Mouse (Mus musculus) forebrain, embryonic 13.5 days (tissue): ENCODE results near the gene Sorbs2. TPM values are rescaled to one million over a fixed set of nuclear protein-coding genes. Genes with fewer than 3 reads are reported as not detected.

Experiments used
- ATAC-seq: fragments of 200-750 bp; cut with Nextera tagmentation; 2 replicates; pipeline ENCODE4 v1.8.0; 2017
- H3K27ac ChIP-seq: fragments of 300-500 bp; sonication (generic); 2 replicates; pipeline ENCODE4 v1.5.1; 2015; ENCODE audit warnings: inconsistent platforms, mild to moderate bottlenecking, moderate library complexity
- H3K27me3 ChIP-seq: fragments of 300-500 bp; sonication (generic); 2 replicates; pipeline ENCODE4 v1.6.1; 2015; ENCODE audit warnings: mild to moderate bottlenecking, inconsistent platforms
- H3K36me3 ChIP-seq: fragments of 300-500 bp; sonication (generic); 2 replicates; pipeline ENCODE4 v1.6.1; 2015; ENCODE audit warnings: mild to moderate bottlenecking, inconsistent platforms; ENCODE audit not compliant: poor library complexity, severe bottlenecking
- H3K4me1 ChIP-seq: fragments of 300-500 bp; sonication (generic); 2 replicates; pipeline ENCODE4 v1.6.1; 2015; ENCODE audit warnings: inconsistent platforms
- H3K4me2 ChIP-seq: fragments of 300-500 bp; sonication (generic); 2 replicates; pipeline ENCODE4 v1.6.1; 2015; ENCODE audit warnings: inconsistent platforms, mild to moderate bottlenecking, moderate library complexity
- H3K4me3 ChIP-seq: fragments of 300-500 bp; sonication (generic); 2 replicates; pipeline ENCODE4 v1.5.1; 2015; ENCODE audit warnings: mild to moderate bottlenecking, inconsistent platforms
- H3K9ac ChIP-seq: fragments of 300-500 bp; sonication (generic); 2 replicates; pipeline ENCODE4 v1.6.1; 2015; ENCODE audit warnings: mild to moderate bottlenecking, inconsistent platforms
- H3K9me3 ChIP-seq: fragments of 300-500 bp; sonication (generic); replicated peaks from 2 replicates; pipeline ENCODE4 v1.6.1; 2016; ENCODE audit warnings: inconsistent platforms
- WGBS: fragments of 180-500 bp; shearing (Covaris S2); methylation state at CpG from one replicate; pipeline ENCODE4 v1.1.7; 2015; 5-methylcytosine and 5-hydroxymethylcytosine counted together
- polyA plus RNA-seq: library from polyadenylated mRNA; unstranded; fragments of >200 nt; fragmentation: Nextera tagmentation; extraction: Ambion mirVana; gene quantifications from 2 replicates; pipeline ENCODE4 v1.2.1, GENCODE M21; 2015

The Sorbs2 gene
- polyA plus RNA-seq, 1 experiment from 2014 or later = 107 TPM

GRCm38 (mm10) chr8:45703700-45704101 is 196.1 kb downstream of the Sorbs2 start:
- Histone ChIP-seq H3K36me3 (no peaks in the 10 kb centered on the region), H3K4me2 (no peak overlapping the region), H3K9me3 (no peaks in the 10 kb centered on the region), H3K4me3 (no peak overlapping the region), H3K9ac (no peak overlapping the region), H3K27ac (no peak overlapping the region), H3K27me3 (no peaks in the 10 kb centered on the region), H3K4me1 (peaks cover 5% of the 10 kb centered on the region; the same call in 1 of the 2 replicates)
- peak; percentile 57; the same call in 1 of the 2 replicates for ATAC-seq
- WGBS = 64% methylated on average over 4 of the region's 4 CpGs

- Histone ChIP-seq H3K4me3 (no peak overlapping the region), H3K4me2 (no peak overlapping the region), H3K9me3 (no peaks in the 10 kb centered on the region), H3K9ac (no peak overlapping the region), H3K27me3 (no peaks in the 10 kb centered on the region), H3K27ac (no peak overlapping the region), H3K4me1 (peaks cover 9% of the 10 kb centered on the region), H3K36me3 (no peaks in the 10 kb centered on the region)
- ATAC-seq = no peak
- WGBS = 86% methylated on average over 4 of the region's 4 CpGs
Observed at GRCm38 (mm10) chr8:45709098-45709497, 201.5 kb downstream of the Sorbs2 start.

- Histone ChIP-seq H3K4me3 (no peak overlapping the region), H3K4me2 (no peak overlapping the region), H3K36me3 (no peaks in the 10 kb centered on the region), H3K9ac (no peak overlapping the region), H3K9me3 (no peaks in the 10 kb centered on the region), H3K4me1 (peaks cover 16% of the 10 kb centered on the region), H3K27ac (no peak overlapping the region), H3K27me3 (no peaks in the 10 kb centered on the region)
- WGBS = 63% methylated on average over 4 of the region's 4 CpGs
- ATAC-seq = no peak
Observed at GRCm38 (mm10) chr8:45709734-45710133, 202.1 kb downstream of the Sorbs2 start.

- no peaks in the 10 kb centered on the region for H3K36me3 ChIP-seq
- no peaks in the 10 kb centered on the region for H3K9me3 ChIP-seq
- no peak for ATAC-seq
Observed at GRCm38 (mm10) chr8:45712610-45713009, 205.0 kb downstream of the Sorbs2 start.

DNA sequence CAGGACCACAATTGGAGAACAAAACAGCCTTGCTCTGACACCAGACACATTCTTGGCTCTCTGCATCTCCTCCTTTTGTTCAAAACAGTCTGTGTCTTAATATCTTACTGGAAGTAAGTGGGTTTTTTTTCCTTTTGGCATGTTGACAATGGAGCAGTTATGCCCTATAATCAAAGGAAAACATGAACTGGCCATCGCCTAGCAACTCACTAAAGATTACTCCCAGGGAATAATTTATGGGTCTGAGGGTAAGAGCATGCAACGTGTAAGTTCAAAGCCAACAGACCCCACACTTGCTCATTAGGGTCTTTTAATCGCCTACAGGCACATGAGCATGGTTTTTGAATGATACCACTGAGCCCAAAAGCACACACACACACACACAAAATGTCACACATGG is 207.2 kb downstream of the Sorbs2 start:
- Histone ChIP-seq H3K27me3 (no peaks in the 10 kb centered on the region), H3K36me3 (no peaks in the 10 kb centered on the region), H3K9ac (no peak overlapping the region), H3K9me3 (no peaks in the 10 kb centered on the region), H3K4me3 (no peak overlapping the region), H3K27ac (peak overlapping the region; percentile 89), H3K4me1 (peaks cover 32% of the 10 kb centered on the region), H3K4me2 (no peak overlapping the region)
- peak; percentile 57 for ATAC-seq
- whole genome bisulfite sequencing = 19% methylated on average over 3 of the region's 3 CpGs

More at GRCm38 (mm10) chr8:45712610-45713009, 205.0 kb downstream of the Sorbs2 start:
- Histone ChIP-seq H3K4me1 (peaks cover 32% of the 10 kb centered on the region), H3K27ac (peak overlapping the region; percentile 73), H3K4me2 (no peak overlapping the region), H3K4me3 (no peak overlapping the region), H3K9ac (no peak overlapping the region), H3K27me3 (no peaks in the 10 kb centered on the region)
- WGBS = 67% methylated on average over 6 of the region's 6 CpGs

- H3K9ac ChIP-seq = no peak overlapping the region
- no peak overlapping the region for H3K4me3 ChIP-seq
- peak; percentile 93 for ATAC-seq
- H3K4me2 ChIP-seq = 0 out of 2 replicates have a peak overlapping the region, but pooled peaks have one; percentile 0
- 41% methylated on average over 13 of the region's 13 CpGs for WGBS
- H3K4me1 ChIP-seq = peaks cover 32% of the 10 kb centered on the region
- H3K36me3 ChIP-seq = no peaks in the 10 kb centered on the region
- no peaks in the 10 kb centered on the region for H3K9me3 ChIP-seq
- peak overlapping the region; percentile 89 for H3K27ac ChIP-seq
- H3K27me3 ChIP-seq = no peaks in the 10 kb centered on the region
Observed at GRCm38 (mm10) chr8:45715330-45716027, 207.9 kb downstream of the Sorbs2 start.

DNA sequence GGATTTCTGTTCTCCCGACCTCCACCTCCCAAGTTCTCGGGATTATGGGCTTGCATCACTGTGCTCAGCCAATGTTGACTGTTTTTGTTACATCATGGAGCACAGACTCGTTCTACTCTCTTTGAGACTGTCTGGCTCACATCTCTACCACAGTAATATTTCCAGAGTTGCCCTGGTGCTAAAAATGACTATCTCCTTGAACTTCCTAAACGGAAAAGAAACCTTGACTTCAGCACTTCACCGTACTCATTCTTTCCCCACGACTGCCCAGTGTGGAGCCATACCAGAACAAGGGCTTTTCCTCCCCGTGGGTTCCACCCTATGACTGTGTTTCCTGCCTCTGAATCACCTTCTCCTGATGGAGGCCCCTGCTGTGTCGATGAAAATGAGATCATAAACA is 212.2 kb downstream of the Sorbs2 start:
- no peaks in the 10 kb centered on the region for H3K36me3 ChIP-seq
- no peak overlapping the region for H3K27ac ChIP-seq
- H3K4me2 ChIP-seq = no peak overlapping the region
- ATAC-seq = no peak
- no peak overlapping the region for H3K4me3 ChIP-seq
- H3K4me1 ChIP-seq = peaks cover 15% of the 10 kb centered on the region
- no peaks in the 10 kb centered on the region for H3K27me3 ChIP-seq
- WGBS = 78% methylated on average over 8 of the region's 8 CpGs
- no peaks in the 10 kb centered on the region for H3K9me3 ChIP-seq
- no peak overlapping the region for H3K9ac ChIP-seq

GRCm38 (mm10) chr8:45724204-45724603 is 216.6 kb downstream of the Sorbs2 start:
- 87% methylated on average over 3 of the region's 3 CpGs for WGBS
- no peaks in the 10 kb centered on the region for H3K27me3 ChIP-seq

GRCm38 (mm10) chr8:45725321-45725720 is 217.7 kb downstream of the Sorbs2 start:
- Histone ChIP-seq H3K4me1 (no peaks in the 10 kb centered on the region; the same call in 1 of the 2 replicates), H3K27ac (no peak overlapping the region), H3K4me2 (no peak overlapping the region), H3K9ac (no peak overlapping the region), H3K27me3 (no peaks in the 10 kb centered on the region), H3K9me3 (no peaks in the 10 kb centered on the region), H3K36me3 (no peaks in the 10 kb centered on the region), H3K4me3 (no peak overlapping the region)
- WGBS = 85% methylated on average over 5 of the region's 5 CpGs
- ATAC-seq = no peak

More at GRCm38 (mm10) chr8:45724204-45724603, 216.6 kb downstream of the Sorbs2 start:
- Histone ChIP-seq H3K9me3 (no peaks in the 10 kb centered on the region), H3K9ac (no peak overlapping the region), H3K36me3 (no peaks in the 10 kb centered on the region), H3K4me3 (no peak overlapping the region), H3K4me1 (no peaks in the 10 kb centered on the region; the same call in 1 of the 2 replicates), H3K27ac (no peak overlapping the region), H3K4me2 (no peak overlapping the region)
- ATAC-seq = no peak

DNA sequence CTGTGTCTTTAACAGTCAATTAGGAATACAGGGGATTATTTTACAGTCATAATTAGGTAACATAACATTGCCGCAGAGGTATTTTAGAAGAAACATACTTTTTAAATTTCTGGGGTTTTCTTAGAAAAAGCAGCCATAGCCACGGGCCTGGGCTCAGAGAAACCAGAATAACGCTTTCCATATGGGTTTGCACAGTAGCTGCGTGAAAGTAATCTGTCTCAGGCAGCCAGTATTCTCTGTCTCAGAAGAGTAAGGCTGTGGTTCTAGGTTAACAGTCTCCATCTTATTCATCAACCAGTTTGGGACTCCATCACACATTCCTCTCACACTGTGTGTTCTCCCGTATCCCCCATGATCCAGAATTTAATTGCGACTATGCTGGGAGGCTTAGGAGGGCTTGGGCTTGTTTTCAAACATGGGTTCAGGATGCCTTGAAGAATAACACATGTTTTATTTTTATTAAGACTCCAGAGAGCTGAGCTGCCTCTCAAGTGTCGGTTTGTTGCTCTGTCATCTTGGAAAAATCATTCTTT is 222.3 kb downstream of the Sorbs2 start:
- no peak for ATAC-seq
- Histone ChIP-seq H3K27me3 (no peaks in the 10 kb centered on the region), H3K4me3 (no peak overlapping the region), H3K27ac (no peak overlapping the region), H3K36me3 (no peaks in the 10 kb centered on the region), H3K9me3 (no peaks in the 10 kb centered on the region), H3K9ac (no peak overlapping the region), H3K4me2 (no peak overlapping the region), H3K4me1 (peaks cover 8% of the 10 kb centered on the region)
- WGBS = 84% methylated on average over 7 of the region's 7 CpGs

- no peaks in the 10 kb centered on the region for H3K36me3 ChIP-seq
- ATAC-seq = no peak
- no peak overlapping the region for H3K4me3 ChIP-seq
- peaks cover 8% of the 10 kb centered on the region for H3K4me1 ChIP-seq
- no peaks in the 10 kb centered on the region for H3K9me3 ChIP-seq
- no peak overlapping the region for H3K9ac ChIP-seq
- no peak overlapping the region for H3K4me2 ChIP-seq
- 80% methylated on average over 5 of the region's 5 CpGs for WGBS
- no peaks in the 10 kb centered on the region for H3K27me3 ChIP-seq
- no peak overlapping the region for H3K27ac ChIP-seq
Observed at GRCm38 (mm10) chr8:45730795-45731194, 223.2 kb downstream of the Sorbs2 start.

- peak; percentile 67 for ATAC-seq
Observed at GRCm38 (mm10) chr8:45734071-45734470, 226.5 kb downstream of the Sorbs2 start.

More at GRCm38 (mm10) chr8:45734071-45734470, 226.5 kb downstream of the Sorbs2 start:
- Histone ChIP-seq H3K4me2 (no peak overlapping the region), H3K4me3 (no peak overlapping the region), H3K9ac (no peak overlapping the region), H3K27ac (no peak overlapping the region), H3K36me3 (peaks cover 3% of the 10 kb centered on the region; the same call in 1 of the 2 replicates), H3K4me1 (peaks cover 8% of the 10 kb centered on the region), H3K9me3 (no peaks in the 10 kb centered on the region), H3K27me3 (no peaks in the 10 kb centered on the region)
- WGBS = 24% methylated on average over 8 of the region's 8 CpGs
